Mouse (Mus musculus) spleen, adult 2 months (tissue): ENCODE measurements at regions not wholly inside any gene's neighbourhood (a gene's known extent, or its start where the extent isn't known, plus 50 kb on each side); places are given as distances from the start of the nearest gene placed in this dataset.

Experiments used
- CTCF ChIP-seq: fragments of 200-500 bp; IDR thresholded peaks from 2 replicates; pipeline ENCODE4 v1.5.1; 2011; ENCODE audit warnings: mild to moderate bottlenecking, inconsistent platforms; ENCODE audit not compliant: insufficient read depth, insufficient read length, insufficient replicate concordance; ENCODE audit errors: extremely low read depth
- POLR2A ChIP-seq: fragments of 200-500 bp; IDR thresholded peaks from 2 replicates; pipeline ENCODE4 v1.6.1; 2011; ENCODE audit warnings: low read depth, low read length, inconsistent platforms

DNA sequence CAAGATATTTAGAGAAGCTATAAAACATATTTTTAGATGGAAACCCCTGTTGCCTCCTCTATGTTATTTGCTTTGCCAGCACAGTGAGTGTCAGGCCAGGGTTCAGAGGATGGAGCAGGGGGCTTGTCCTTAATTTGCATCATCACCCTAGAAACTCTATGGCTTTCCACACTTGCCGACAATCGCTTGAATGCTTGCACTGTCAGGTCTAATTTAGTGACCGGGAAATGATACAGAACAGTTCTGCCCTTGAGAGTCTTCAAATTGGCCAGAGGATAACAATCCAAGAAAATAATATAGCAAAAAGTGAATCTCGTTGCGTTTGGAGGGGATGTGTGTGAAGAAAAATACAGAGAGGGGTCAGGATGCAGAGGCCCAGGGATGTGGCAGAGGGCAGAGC, 441.9 kb upstream of the Gm6657 start:
- TF ChIP-seq POLR2A (no peak), CTCF (no peak)
